7 mouse cellular contexts compared by ENCODE assay signal in genomic region chr8:8659503-8660306, GRCm38 (mm10). TPM values are rescaled to one million over a fixed set of nuclear protein-coding genes. Genes with fewer than 3 reads are reported as not detected.
DNase-seq lines count a peak whose midpoint lies in the region; ATAC-seq lines count a peak whose summit lies in the region.

No protein-coding gene starts in this region.

- H3K9me3 ChIP-seq in embryonic facial prominence, embryonic 10.5 days = no peaks in the 10 kb centered on the region
- H3K9me3 ChIP-seq in heart, embryonic 16.5 days (replicated peaks; ENCODE audit: control insufficient read depth, low read length) = no peaks in the 10 kb centered on the region
- no peaks in the 10 kb centered on the region for H3K9me3 ChIP-seq in stomach, embryonic 15.5 days

- peak overlapping the region; percentile 92 for H3K9ac ChIP-seq in heart, embryonic 16.5 days (ENCODE audit: low read length)
- peak overlapping the region; percentile 90 for H3K9ac ChIP-seq in stomach, embryonic 15.5 days

- no peak for ATAC-seq in heart, embryonic 16.5 days (replicated peaks; ENCODE audit: extremely low read depth, insufficient read depth, low FRiP score)
- ATAC-seq in stomach, embryonic 15.5 days (ENCODE audit: insufficient read depth, low FRiP score, low read depth) = no peak

- H3K4me3 ChIP-seq in embryonic facial prominence, embryonic 10.5 days = peak overlapping the region; percentile 98
- H3K4me3 ChIP-seq in heart, embryonic 16.5 days (ENCODE audit: low read length) = peak overlapping the region; percentile 82
- peak overlapping the region; percentile 80 for H3K4me3 ChIP-seq in stomach, embryonic 15.5 days (replicated peaks)

- H3K4me2 ChIP-seq in heart, embryonic 16.5 days (ENCODE audit: low read depth, low read length) = peak overlapping the region; percentile 65
- H3K4me2 ChIP-seq in stomach, embryonic 15.5 days = peak overlapping the region; percentile 95

- peak; percentile 40 for DNase-seq in urinary bladder, postnatal 14 days (ENCODE audit: low spot score)
- no peak for DNase-seq in urinary bladder, postnatal 25 days (ENCODE audit: low spot score)
- peak; percentile 69 for DNase-seq in embryonic facial prominence, embryonic 10.5 days (ENCODE audit: low spot score)
- peak; percentile 11 to 39 for DNase-seq in kidney, postnatal 36 days
- peak; percentile 43 for DNase-seq in mesoderm, embryonic 11.5 days (ENCODE audit: low read depth, low spot score)

- WGBS in embryonic facial prominence, embryonic 10.5 days = under 1% methylated on average over 53 of the region's 53 CpGs
- WGBS in heart, embryonic 16.5 days = under 1% methylated on average over 53 of the region's 53 CpGs
- WGBS in stomach, embryonic 15.5 days = under 1% methylated on average over 53 of the region's 53 CpGs

- H3K36me3 ChIP-seq in embryonic facial prominence, embryonic 10.5 days (replicated peaks) = peaks cover 11% of the 10 kb centered on the region; the same call in 1 of the 2 replicates
- no peaks in the 10 kb centered on the region for H3K36me3 ChIP-seq in heart, embryonic 16.5 days (ENCODE audit: control insufficient read depth, insufficient read depth)
- H3K36me3 ChIP-seq in stomach, embryonic 15.5 days = no peaks in the 10 kb centered on the region

- peaks cover 47% of the 10 kb centered on the region for H3K4me1 ChIP-seq in embryonic facial prominence, embryonic 10.5 days
- peaks cover 31% of the 10 kb centered on the region for H3K4me1 ChIP-seq in heart, embryonic 16.5 days (ENCODE audit: control insufficient read depth, insufficient read depth, low read length)
- H3K4me1 ChIP-seq in stomach, embryonic 15.5 days = peaks cover 3% of the 10 kb centered on the region; the same call in 1 of the 2 replicates

- no peaks in the 10 kb centered on the region for H3K27me3 ChIP-seq in embryonic facial prominence, embryonic 10.5 days (replicated peaks; ENCODE audit: low read depth, poor library complexity, severe bottlenecking)
- no peaks in the 10 kb centered on the region for H3K27me3 ChIP-seq in heart, embryonic 16.5 days (ENCODE audit: control insufficient read depth, insufficient read depth, low read length)
- no peaks in the 10 kb centered on the region for H3K27me3 ChIP-seq in stomach, embryonic 15.5 days (replicated peaks)

- peak overlapping the region; percentile 96 for H3K27ac ChIP-seq in embryonic facial prominence, embryonic 10.5 days (replicated peaks)
- peak overlapping the region; percentile 81 for H3K27ac ChIP-seq in heart, embryonic 16.5 days (ENCODE audit: low read length)
- peak overlapping the region; percentile 84 for H3K27ac ChIP-seq in stomach, embryonic 15.5 days

RNA-seq across cellular contexts. Expression of gene Efnb2, which starts 1.3 kb away (rescaled TPM):
- polyA plus RNA-seq in embryonic facial prominence, embryonic 10.5 days (2016; fragmentation: Nextera tagmentation; extraction: Ambion mirVana) = 32.2 and 33.7 TPM in 2 replicates
- polyA plus RNA-seq in heart, embryonic 16.5 days (2015; fragmentation: Nextera tagmentation; extraction: Ambion mirVana) = 8.4 and 10.5 TPM in 2 replicates
- 15.5 and 15.6 TPM in 2 replicates for polyA plus RNA-seq in stomach, embryonic 15.5 days (2015; fragmentation: Nextera tagmentation; extraction: Ambion mirVana)

RNA-seq across cellular contexts. Expression of gene Arglu1, which starts 30.6 kb away (rescaled TPM):
- polyA plus RNA-seq in embryonic facial prominence, embryonic 10.5 days (2016; fragmentation: Nextera tagmentation; extraction: Ambion mirVana) = 174 and 177 TPM in 2 replicates
- 60.9 and 76.7 TPM in 2 replicates for polyA plus RNA-seq in heart, embryonic 16.5 days (2015; fragmentation: Nextera tagmentation; extraction: Ambion mirVana)
- polyA plus RNA-seq in stomach, embryonic 15.5 days (2015; fragmentation: Nextera tagmentation; extraction: Ambion mirVana) = 137 and 142 TPM in 2 replicates
